Mouse (Mus musculus) limb, embryonic 12.5 days (tissue): ENCODE measurements around the gene Ndc1. TPM values are rescaled to one million over a fixed set of nuclear protein-coding genes. Genes with fewer than 3 reads are reported as not detected.

Source experiments
- ATAC-seq: fragments of 200-750 bp; cut with Nextera tagmentation; 2 replicates; pipeline ENCODE4 v1.8.0; 2017; ENCODE audit warnings: low read depth, moderate TSS enrichment; ENCODE audit not compliant: insufficient number of reproducible peaks, insufficient read depth, low FRiP score, low TSS enrichment
- H3K27ac ChIP-seq: fragments of 300-500 bp; sonication (generic); 2 replicates; pipeline ENCODE4 v1.5.1; 2016; ENCODE audit warnings: mild to moderate bottlenecking, moderate library complexity
- H3K27me3 ChIP-seq: fragments of 300-500 bp; sonication (generic); 2 replicates; pipeline ENCODE4 v1.6.1; 2016; ENCODE audit warnings: mild to moderate bottlenecking, moderate library complexity
- H3K36me3 ChIP-seq: fragments of 300-500 bp; sonication (generic); 2 replicates; pipeline ENCODE4 v1.6.1; 2016; ENCODE audit warnings: mild to moderate bottlenecking, moderate library complexity
- H3K4me1 ChIP-seq: fragments of 300-500 bp; sonication (generic); replicated peaks from 2 replicates; pipeline ENCODE4 v1.6.1; 2016
- H3K4me2 ChIP-seq: fragments of 300-500 bp; sonication (generic); 2 replicates; pipeline ENCODE4 v1.6.1; 2016; ENCODE audit warnings: mild to moderate bottlenecking, moderate library complexity
- H3K4me3 ChIP-seq: fragments of 300-500 bp; sonication (generic); replicated peaks from 2 replicates; pipeline ENCODE4 v1.5.1; 2016; ENCODE audit warnings: mild to moderate bottlenecking
- H3K9ac ChIP-seq: fragments of 300-500 bp; sonication (generic); replicated peaks from 2 replicates; pipeline ENCODE4 v1.6.1; 2016; ENCODE audit warnings: mild to moderate bottlenecking, moderate library complexity
- H3K9me3 ChIP-seq: fragments of 300-500 bp; sonication (generic); 2 replicates; pipeline ENCODE4 v1.6.1; 2016; ENCODE audit warnings: mild to moderate bottlenecking, moderate library complexity
- WGBS: fragments of 180-500 bp; shearing (Covaris S2); methylation state at CpG from one replicate; pipeline ENCODE4 v1.1.7; 2016; 5-methylcytosine and 5-hydroxymethylcytosine counted together
- polyA plus RNA-seq: library from polyadenylated mRNA; unstranded; fragments of >200 nt; fragmentation: Nextera tagmentation; extraction: Ambion mirVana; gene quantifications from 2 replicates; pipeline ENCODE4 v1.2.1, GENCODE M21; 2016

Ndc1 gene
- polyA plus RNA-seq, 1 experiment from 2014 or later: 37.5 TPM

GRCm38 (mm10) chr4:107442288-107442687, 74.7 kb downstream of the Ndc1 start:
- WGBS: 35% methylated on average over 11 of the region's 11 CpGs
- H3K4me1 ChIP-seq: peaks cover 74% of the 10 kb centered on the region
- H3K27me3 ChIP-seq: peaks cover 76% of the 10 kb centered on the region
- no peak overlapping the region for H3K4me3 ChIP-seq
- H3K9me3 ChIP-seq: no peaks in the 10 kb centered on the region
- no peak overlapping the region for H3K27ac ChIP-seq
- no peak for ATAC-seq
- H3K9ac ChIP-seq: no peak overlapping the region
- no peaks in the 10 kb centered on the region for H3K36me3 ChIP-seq
- H3K4me2 ChIP-seq: peak overlapping the region; percentile 52

- WGBS: 15% methylated on average over 16 of the region's 16 CpGs
- Histone ChIP-seq H3K27me3 (peaks cover 73% of the 10 kb centered on the region), H3K4me3 (peak overlapping the region; percentile 19), H3K4me1 (peaks cover 78% of the 10 kb centered on the region), H3K4me2 (peak overlapping the region; percentile 52), H3K27ac (0 out of 2 replicates have a peak overlapping the region, but pooled peaks have one; percentile 35), H3K9ac (0 out of 2 replicates have a peak overlapping the region, but pooled peaks have one; percentile 18), H3K9me3 (no peaks in the 10 kb centered on the region), H3K36me3 (no peaks in the 10 kb centered on the region)
- no peak for ATAC-seq
These were observed 75.4 kb downstream of the Ndc1 start for GRCm38 (mm10) chr4:107442891-107443483.

GRCm38 (mm10) chr4:107443621-107444020, 76.0 kb downstream of the Ndc1 start:
- peaks cover 70% of the 10 kb centered on the region for H3K27me3 ChIP-seq
- 19% methylated on average over 11 of the region's 11 CpGs for WGBS
- H3K9ac ChIP-seq: 0 out of 2 replicates have a peak overlapping the region, but pooled peaks have one; percentile 18
- H3K36me3 ChIP-seq: no peaks in the 10 kb centered on the region
- H3K4me3 ChIP-seq: peak overlapping the region; percentile 19
- peak overlapping the region; percentile 52 for H3K4me2 ChIP-seq
- ATAC-seq: no peak
- H3K9me3 ChIP-seq: no peaks in the 10 kb centered on the region
- 0 out of 2 replicates have a peak overlapping the region, but pooled peaks have one; percentile 35 for H3K27ac ChIP-seq
- peaks cover 74% of the 10 kb centered on the region for H3K4me1 ChIP-seq

GRCm38 (mm10) chr4:107448481-107448880, 80.9 kb downstream of the Ndc1 start:
- 75% methylated on average over 6 of the region's 6 CpGs for WGBS
- no peak for ATAC-seq
- Histone ChIP-seq H3K9me3 (no peaks in the 10 kb centered on the region), H3K4me1 (peaks cover 60% of the 10 kb centered on the region), H3K36me3 (no peaks in the 10 kb centered on the region), H3K27me3 (peaks cover 63% of the 10 kb centered on the region), H3K27ac (no peak overlapping the region), H3K9ac (no peak overlapping the region), H3K4me3 (no peak overlapping the region), H3K4me2 (no peak overlapping the region)

- Histone ChIP-seq H3K27me3 (peaks cover 55% of the 10 kb centered on the region), H3K4me1 (peaks cover 53% of the 10 kb centered on the region), H3K27ac (no peak overlapping the region), H3K4me2 (no peak overlapping the region), H3K9ac (no peak overlapping the region), H3K36me3 (no peaks in the 10 kb centered on the region), H3K9me3 (no peaks in the 10 kb centered on the region), H3K4me3 (no peak overlapping the region)
- 91% methylated on average over 13 of the region's 13 CpGs for WGBS
- no peak for ATAC-seq
These were observed 81.9 kb downstream of the Ndc1 start for GRCm38 (mm10) chr4:107449519-107449918.

GRCm38 (mm10) chr4:107452266-107453015, 84.9 kb downstream of the Ndc1 start:
- no peak overlapping the region for H3K27ac ChIP-seq
- no peak overlapping the region for H3K9ac ChIP-seq
- no peak overlapping the region for H3K4me2 ChIP-seq
- no peak overlapping the region for H3K4me3 ChIP-seq
- H3K27me3 ChIP-seq: peaks cover 30% of the 10 kb centered on the region
- WGBS: 67% methylated on average over 18 of the region's 18 CpGs
- ATAC-seq: no peak
- H3K9me3 ChIP-seq: no peaks in the 10 kb centered on the region
- H3K36me3 ChIP-seq: no peaks in the 10 kb centered on the region
- H3K4me1 ChIP-seq: peaks cover 50% of the 10 kb centered on the region

- H3K4me3 ChIP-seq: no peak overlapping the region
- H3K4me1 ChIP-seq: peaks cover 54% of the 10 kb centered on the region
- H3K36me3 ChIP-seq: no peaks in the 10 kb centered on the region
- H3K27me3 ChIP-seq: peaks cover 25% of the 10 kb centered on the region
- H3K27ac ChIP-seq: no peak overlapping the region
- 65% methylated on average over 16 of the region's 16 CpGs for WGBS
- no peak overlapping the region for H3K4me2 ChIP-seq
- ATAC-seq: 0 out of 2 replicates have a peak, but pooled peaks have one; percentile 17
- no peak overlapping the region for H3K9ac ChIP-seq
- no peaks in the 10 kb centered on the region for H3K9me3 ChIP-seq
These were observed 85.8 kb downstream of the Ndc1 start for GRCm38 (mm10) chr4:107453141-107453984.

GRCm38 (mm10) chr4:107457602-107458001, 90.0 kb downstream of the Ndc1 start:
- Histone ChIP-seq H3K27me3 (peaks cover 16% of the 10 kb centered on the region; the same call in 1 of the 2 replicates), H3K4me1 (peaks cover 67% of the 10 kb centered on the region), H3K9me3 (no peaks in the 10 kb centered on the region), H3K9ac (0 out of 2 replicates have a peak overlapping the region, but pooled peaks have one; percentile 23), H3K36me3 (no peaks in the 10 kb centered on the region), H3K27ac (peak overlapping the region; percentile 78), H3K4me2 (peak overlapping the region; percentile 55), H3K4me3 (peak overlapping the region; percentile 23)
- WGBS: 11% methylated on average over 12 of the region's 12 CpGs
- ATAC-seq: peak; percentile 81

GRCm38 (mm10) chr4:107458907-107459306, 91.3 kb downstream of the Ndc1 start:
- Histone ChIP-seq H3K27ac (peak overlapping the region; percentile 78; the same call in 1 of the 2 replicates), H3K27me3 (peaks cover 17% of the 10 kb centered on the region), H3K4me1 (peaks cover 62% of the 10 kb centered on the region), H3K36me3 (no peaks in the 10 kb centered on the region), H3K4me3 (no peak overlapping the region), H3K4me2 (no peak overlapping the region), H3K9ac (no peak overlapping the region), H3K9me3 (no peaks in the 10 kb centered on the region)
- 77% methylated on average over 17 of the region's 17 CpGs for WGBS
- ATAC-seq: no peak

- no peak for ATAC-seq
- Histone ChIP-seq H3K4me2 (no peak overlapping the region), H3K36me3 (no peaks in the 10 kb centered on the region), H3K9ac (no peak overlapping the region), H3K9me3 (no peaks in the 10 kb centered on the region), H3K4me3 (no peak overlapping the region), H3K4me1 (peaks cover 67% of the 10 kb centered on the region), H3K27me3 (peaks cover 22% of the 10 kb centered on the region), H3K27ac (no peak overlapping the region)
- 79% methylated on average over 2 of the region's 2 CpGs for WGBS
These were observed 91.9 kb downstream of the Ndc1 start for GRCm38 (mm10) chr4:107459461-107459860.

GRCm38 (mm10) chr4:107460468-107460867, 92.9 kb downstream of the Ndc1 start:
- WGBS: 13% methylated on average over 11 of the region's 11 CpGs
- Histone ChIP-seq H3K4me1 (peaks cover 73% of the 10 kb centered on the region), H3K9ac (no peak overlapping the region), H3K27ac (peak overlapping the region; percentile 41), H3K9me3 (no peaks in the 10 kb centered on the region), H3K4me3 (no peak overlapping the region), H3K4me2 (no peak overlapping the region; the same call in 1 of the 2 replicates), H3K36me3 (no peaks in the 10 kb centered on the region), H3K27me3 (peaks cover 32% of the 10 kb centered on the region)
- ATAC-seq: no peak
